Mouse (Mus musculus): ENCODE measurements around the gene Gckr.

Gene Gckr

GRCm38 (mm10) chr5:31297047-31297757 lies at the start of gene Gckr:
Gene Gckr (plus strand): TSS chr5:31297443.
- no peak for DNase-seq

- no peak for DNase-seq
Observed at GRCm38 (mm10) chr5:31250716-31251115, 46.5 kb upstream of the Gckr start.

- DNase-seq = peak; percentile 73
Observed at GRCm38 (mm10) chr5:31251541-31252101, 45.6 kb upstream of the Gckr start, which contains the start of gene Krtcap3. Gene Krtcap3 (plus strand): TSS chr5:31251691.

DNA sequence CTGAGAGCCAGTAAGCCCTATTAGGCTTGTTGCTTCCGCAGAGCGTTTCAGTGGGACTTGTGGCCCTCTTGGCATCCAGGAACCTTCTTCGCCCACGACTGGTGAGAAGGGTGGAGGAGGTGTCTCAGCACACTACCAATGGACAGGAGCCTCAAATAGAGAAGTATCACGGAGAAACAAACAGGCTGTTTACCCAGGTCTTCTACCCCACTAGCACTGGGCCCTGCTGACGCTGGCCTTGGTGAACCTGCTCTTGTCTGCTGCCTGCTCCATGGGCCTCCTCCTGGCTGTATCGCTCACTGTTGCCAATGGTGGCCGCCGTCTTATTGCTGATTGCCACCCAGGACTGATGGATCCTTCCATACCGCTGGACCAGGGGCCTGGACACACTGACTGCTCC lies 45.1 kb upstream of the Gckr start:
- no peak for DNase-seq

DNA sequence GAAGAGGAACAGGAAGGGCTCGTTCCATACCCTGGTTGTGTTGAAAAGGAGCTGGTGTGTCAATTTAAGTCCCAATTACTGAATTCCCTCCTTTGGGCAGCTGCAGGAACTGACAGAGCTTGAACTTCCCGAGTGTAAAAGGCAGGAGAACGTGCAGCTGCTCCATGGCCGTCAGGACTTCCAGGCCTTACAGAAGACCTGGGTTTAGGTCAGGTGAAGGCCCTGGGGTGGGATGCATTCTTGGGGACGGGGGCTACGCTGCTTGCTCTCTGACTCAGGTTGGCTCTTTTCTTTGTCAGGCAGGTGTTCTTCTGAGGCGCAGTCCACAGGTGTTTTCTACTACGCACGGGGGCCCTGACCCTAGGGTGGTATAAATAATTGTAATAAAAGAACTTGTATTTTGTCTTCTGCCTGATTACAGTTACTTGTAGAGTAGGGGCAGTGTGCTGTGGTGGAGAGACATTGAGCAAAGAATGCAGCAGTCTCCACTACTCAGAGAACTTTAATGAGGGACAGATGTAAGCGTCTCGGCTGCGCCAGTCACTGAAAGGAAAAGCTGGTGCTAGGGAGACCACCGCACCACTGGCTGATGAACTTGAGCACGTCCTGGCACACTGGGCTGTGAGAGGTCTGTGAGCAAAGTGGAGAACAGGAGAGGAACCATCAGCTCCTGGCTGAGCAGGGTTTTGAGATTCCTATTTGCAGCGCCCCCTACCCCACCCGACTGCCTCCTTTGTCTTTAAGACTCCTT lies 44.3 kb upstream of the Gckr start:
- DNase-seq = no peak

DNA sequence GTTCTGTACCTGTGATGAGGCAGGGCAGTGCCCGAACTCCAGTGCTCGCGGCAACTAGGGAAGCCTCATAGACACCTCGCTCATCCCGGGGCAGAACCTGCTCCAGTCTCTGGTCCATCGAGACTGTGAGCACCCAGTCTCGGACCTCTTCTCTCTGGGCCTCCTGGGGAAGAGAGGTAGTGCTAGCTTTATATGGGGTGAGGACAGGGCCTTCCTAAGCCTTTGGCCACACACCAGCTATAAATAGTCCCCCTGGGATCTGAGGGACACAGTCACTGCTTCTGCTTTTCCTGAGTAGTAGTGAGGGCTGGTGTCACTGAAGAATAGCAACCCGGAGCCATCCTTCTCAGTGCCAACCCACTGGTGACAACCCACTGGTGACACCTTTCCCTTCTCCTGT lies 43.4 kb upstream of the Gckr start:
- DNase-seq = no peak

GRCm38 (mm10) chr5:31254452-31254851 lies 42.8 kb upstream of the Gckr start:
- peak; percentile 46 for DNase-seq

DNA sequence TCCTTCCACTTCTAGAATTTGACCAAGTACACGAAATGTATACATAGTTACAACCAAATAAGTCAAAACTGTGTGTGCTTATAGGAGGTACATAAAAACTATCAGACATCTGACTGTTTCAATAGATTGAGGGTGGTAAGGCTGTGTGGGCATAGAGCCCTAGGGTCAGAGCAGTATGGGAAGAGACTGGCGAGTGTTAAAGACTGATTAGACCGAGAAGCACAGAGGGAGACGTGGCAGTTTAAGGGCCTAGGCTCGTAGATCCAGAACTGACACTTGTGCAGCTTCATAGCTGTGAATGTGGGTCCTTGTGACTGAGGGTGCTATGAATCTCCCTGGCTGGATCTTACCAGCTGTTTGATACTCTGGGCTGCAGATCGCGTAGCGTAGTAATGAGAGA lies 42.3 kb upstream of the Gckr start:
- no peak for DNase-seq

- DNase-seq = no peak
Observed at GRCm38 (mm10) chr5:31255381-31255780, 41.9 kb upstream of the Gckr start.

GRCm38 (mm10) chr5:31255971-31256370 lies 41.3 kb upstream of the Gckr start:
- no peak for DNase-seq

DNA sequence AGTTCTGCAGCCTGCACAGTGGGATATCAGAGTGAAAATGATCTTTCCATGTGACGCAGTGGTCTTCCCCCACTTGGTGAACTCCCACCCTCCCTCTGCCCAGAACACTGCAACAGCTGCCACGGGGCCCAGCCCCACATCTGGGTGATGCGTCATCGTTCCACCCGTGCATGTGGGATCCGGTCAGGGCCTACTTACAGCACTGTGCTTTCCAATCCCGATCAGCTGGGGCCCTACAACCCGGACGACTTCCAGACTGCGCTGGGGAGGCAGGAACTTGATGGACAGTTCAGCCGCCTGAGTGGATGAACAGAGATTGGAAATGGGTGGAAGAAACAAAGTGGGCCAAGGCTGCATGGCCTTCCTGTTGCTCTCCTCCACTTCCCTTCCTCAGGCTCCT lies 39.6 kb upstream of the Gckr start:
- no peak for DNase-seq

DNA sequence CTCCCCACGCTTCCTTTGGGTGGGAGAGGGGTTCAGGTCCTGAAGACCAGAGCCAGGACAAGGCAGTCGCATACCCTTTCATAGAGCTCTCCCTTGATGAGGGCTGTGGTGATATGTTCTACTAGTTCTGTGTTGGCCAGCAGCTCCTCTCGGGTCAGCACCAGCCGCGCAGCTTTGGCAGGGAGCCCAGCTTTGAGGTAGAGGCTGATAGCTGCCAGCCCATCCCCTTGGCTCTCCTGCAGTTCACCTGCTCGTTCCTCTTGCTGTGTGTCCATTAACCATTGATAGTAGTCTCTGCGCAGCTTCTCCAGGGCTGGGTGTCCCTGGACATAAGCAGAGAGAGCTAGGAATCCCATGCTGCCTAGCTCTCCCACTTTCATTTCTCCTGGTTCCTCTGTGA lies 31.1 kb upstream of the Gckr start:
- no peak for DNase-seq

GRCm38 (mm10) chr5:31267686-31268085 lies 29.6 kb upstream of the Gckr start:
- no peak for DNase-seq

GRCm38 (mm10) chr5:31273018-31273417 lies 24.2 kb upstream of the Gckr start:
- DNase-seq = no peak

GRCm38 (mm10) chr5:31279245-31279988 lies 17.8 kb upstream of the Gckr start:
- DNase-seq = no peak

GRCm38 (mm10) chr5:31288225-31288624 lies 9.0 kb upstream of the Gckr start:
- DNase-seq = no peak

GRCm38 (mm10) chr5:31288655-31289054 lies 8.6 kb upstream of the Gckr start:
- DNase-seq = no peak

DNA sequence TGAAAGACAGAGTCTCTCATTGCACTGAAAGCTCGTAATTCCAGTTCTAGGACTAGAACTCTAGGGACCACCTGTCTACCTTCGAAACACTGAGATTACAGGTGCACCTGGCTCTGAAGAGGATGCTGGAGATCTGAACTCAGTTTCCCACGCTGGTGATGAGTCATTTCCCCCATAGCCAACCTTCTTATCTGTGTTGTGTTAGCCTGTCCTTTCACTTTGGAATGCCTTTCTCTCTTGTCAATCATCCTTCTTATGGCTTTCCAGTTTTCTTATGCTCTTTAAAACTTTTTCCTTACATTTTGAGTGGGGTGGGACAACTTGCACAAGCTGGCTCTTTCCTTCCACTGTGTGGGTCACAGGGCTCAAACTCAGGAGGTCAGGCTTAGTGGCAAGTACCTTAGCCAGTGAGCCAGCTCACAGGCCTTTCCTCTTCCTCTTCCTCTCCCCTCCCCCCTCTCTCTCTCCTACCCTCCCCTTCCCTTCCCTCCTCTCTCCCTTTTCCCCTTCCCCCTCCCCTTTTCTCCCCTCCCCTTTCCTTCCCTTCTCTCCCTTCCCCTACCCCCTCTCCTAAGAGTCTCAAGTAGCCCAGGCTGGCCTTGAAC lies 7.5 kb upstream of the Gckr start:
- DNase-seq = no peak

DNA sequence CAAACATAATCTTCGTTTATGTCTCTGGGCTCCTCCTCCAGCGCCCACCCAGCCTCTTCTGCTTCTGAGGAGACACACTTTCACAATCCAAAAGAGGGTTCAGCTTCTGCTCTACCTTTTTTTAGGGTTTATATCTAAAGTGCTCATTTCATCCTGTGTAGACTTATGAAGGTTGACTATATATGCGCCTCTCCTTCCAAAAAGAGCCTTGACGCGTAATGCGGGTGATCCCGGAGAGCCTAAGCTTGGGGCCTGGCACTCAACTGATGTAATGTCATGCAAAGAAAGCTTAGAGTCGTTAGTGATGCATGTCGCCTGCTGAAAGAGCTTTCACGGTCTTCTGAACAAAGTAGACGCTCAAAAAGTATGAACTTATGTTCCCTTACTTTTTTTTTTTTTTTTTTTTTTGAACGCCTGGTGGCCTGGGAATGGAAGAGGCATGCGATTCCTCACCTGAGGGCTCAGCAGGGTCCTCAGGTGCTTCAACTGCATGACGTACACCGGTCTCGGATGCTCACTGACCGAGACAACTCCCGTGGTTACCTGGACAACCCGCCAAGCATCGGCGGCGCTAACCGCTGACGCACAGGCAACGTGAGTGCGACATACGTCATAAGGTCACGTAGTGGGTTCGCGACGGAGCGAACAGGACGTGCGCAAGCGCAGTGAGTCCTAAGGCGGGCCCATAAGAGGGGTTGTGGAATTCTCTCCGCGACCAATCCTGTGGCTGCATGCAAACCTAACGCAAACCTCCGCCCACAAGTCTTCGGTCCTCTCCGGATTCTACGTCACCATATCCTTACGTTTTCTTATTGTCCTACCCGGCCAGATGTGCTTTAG lies 6.5 kb upstream of the Gckr start, which contains the start of gene Ift172:
Ift172 (minus strand) TSS at position 596 of the 840 bp plus-strand sequence.
- peak; percentile 97 for DNase-seq

DNA sequence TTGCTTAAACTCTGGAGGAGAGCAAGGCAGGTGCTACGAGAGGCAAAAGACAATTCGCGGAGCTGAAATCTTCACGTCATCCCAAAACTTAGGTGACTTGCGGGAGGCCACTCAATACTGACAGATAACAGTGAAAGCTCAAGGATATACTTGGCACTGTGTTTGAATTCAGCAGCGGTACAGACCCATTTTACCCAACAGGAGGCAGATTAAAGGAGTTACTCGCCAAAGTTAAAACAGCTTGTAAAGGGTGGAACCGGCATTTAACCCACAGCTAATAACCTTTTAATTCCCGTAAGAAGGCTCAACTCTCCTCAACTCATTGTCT lies 5.9 kb upstream of the Gckr start:
- DNase-seq = no peak

- DNase-seq = no peak
Observed at GRCm38 (mm10) chr5:31294964-31295605, 2.2 kb upstream of the Gckr start.

Data from kidney, adult 9 months (tissue).